Mouse (Mus musculus): ENCODE measurements around the gene Nyap1. TPM values are rescaled to one million over a fixed set of nuclear protein-coding genes. Genes with fewer than 3 reads are reported as not detected.
A peak's percentile ranks its signal among the peaks of the same experiment; 100 is the strongest.

Nyap1 gene
- polyA plus RNA-seq (2014; fragmentation: Nextera tagmentation; extraction: Ambion mirVana) = 1.5 and 1.9 TPM in 2 replicates

- H3K4me2 ChIP-seq (ENCODE audit: low read length) = peak within 1 kb of the TSS; percentile 94
- no peaks in the 10 kb centered on the region for H3K36me3 ChIP-seq (ENCODE audit: control insufficient read depth, insufficient read depth, low read length)
- H3K27ac ChIP-seq (ENCODE audit: low read depth) = peak within 1 kb of the TSS; percentile 51; the same call in 1 of the 2 replicates
- H3K9ac ChIP-seq (ENCODE audit: low read length) = peak within 1 kb of the TSS; percentile 56
- ATAC-seq (replicated peaks; ENCODE audit: low FRiP score, low TSS enrichment, low read depth) (peak; percentile 81), DNase-seq (ENCODE audit: low spot score) (peak; percentile 94)
- H3K27me3 ChIP-seq (replicated peaks; ENCODE audit: control insufficient read depth, insufficient read depth, low read length) = no peaks in the 10 kb centered on the region
- peaks cover 9% of the 10 kb centered on the region for H3K4me1 ChIP-seq (replicated peaks; ENCODE audit: control insufficient read depth, insufficient read depth, low read length)
- peak within 1 kb of the TSS; percentile 66 for H3K4me3 ChIP-seq (ENCODE audit: low read depth, low read length)
- WGBS = under 1% methylated on average over 70 of the region's 71 CpGs
- H3K9me3 ChIP-seq (ENCODE audit: control insufficient read depth, low read length) = no peaks in the 10 kb centered on the region
Observed at GRCm38 (mm10) chr5:137741023-137741931, at the start of gene Nyap1. Gene Nyap1 (minus strand): TSS chr5:137741607.

- Histone ChIP-seq H3K4me2 (ENCODE audit: low read length) (no peak overlapping the region), H3K27me3 (replicated peaks; ENCODE audit: control insufficient read depth, insufficient read depth, low read length) (no peaks in the 10 kb centered on the region), H3K27ac (ENCODE audit: low read depth) (no peak overlapping the region), H3K4me1 (replicated peaks; ENCODE audit: control insufficient read depth, insufficient read depth, low read length) (peaks cover 19% of the 10 kb centered on the region), H3K4me3 (ENCODE audit: low read depth, low read length) (no peak overlapping the region), H3K9me3 (ENCODE audit: control insufficient read depth, low read length) (no peaks in the 10 kb centered on the region), H3K9ac (ENCODE audit: low read length) (no peak overlapping the region), H3K36me3 (ENCODE audit: control insufficient read depth, insufficient read depth, low read length) (peaks cover 7% of the 10 kb centered on the region; the same call in 1 of the 2 replicates)
- 91% methylated on average over 2 of the region's 2 CpGs for WGBS
- DNase-seq (ENCODE audit: low spot score) = no peak
- ATAC-seq (replicated peaks; ENCODE audit: low FRiP score, low TSS enrichment, low read depth) = no peak
Observed at GRCm38 (mm10) chr5:137788946-137789531, 47.6 kb upstream of the Nyap1 start.

- peaks cover 28% of the 10 kb centered on the region for H3K4me1 ChIP-seq (replicated peaks; ENCODE audit: control insufficient read depth, insufficient read depth, low read length)
- no peaks in the 10 kb centered on the region for H3K27me3 ChIP-seq (replicated peaks; ENCODE audit: control insufficient read depth, insufficient read depth, low read length)
- no peak for DNase-seq (ENCODE audit: low spot score)
- no peak for ATAC-seq (replicated peaks; ENCODE audit: low FRiP score, low TSS enrichment, low read depth)
- H3K4me3 ChIP-seq (ENCODE audit: low read depth, low read length) = peak overlapping the region; percentile 71
- H3K27ac ChIP-seq (ENCODE audit: low read depth) = no peak overlapping the region; the same call in 1 of the 2 replicates
- H3K9ac ChIP-seq (ENCODE audit: low read length) = 0 out of 2 replicates have a peak overlapping the region, but pooled peaks have one; percentile 16
- peaks cover 13% of the 10 kb centered on the region for H3K36me3 ChIP-seq (ENCODE audit: control insufficient read depth, insufficient read depth, low read length)
- peak overlapping the region; percentile 88 for H3K4me2 ChIP-seq (ENCODE audit: low read length)
- 67% methylated on average over 24 of the region's 24 CpGs for WGBS
- H3K9me3 ChIP-seq (ENCODE audit: control insufficient read depth, low read length) = no peaks in the 10 kb centered on the region
Observed at GRCm38 (mm10) chr5:137788171-137788570, 46.8 kb upstream of the Nyap1 start.

- ATAC-seq (replicated peaks; ENCODE audit: low FRiP score, low TSS enrichment, low read depth) (peak; percentile 62), DNase-seq (ENCODE audit: low spot score) (peak; percentile 94)
- Histone ChIP-seq H3K4me3 (ENCODE audit: low read depth, low read length) (peak within 1 kb of the TSS; percentile 71), H3K9me3 (ENCODE audit: control insufficient read depth, low read length) (no peaks in the 10 kb centered on the region), H3K36me3 (ENCODE audit: control insufficient read depth, insufficient read depth, low read length) (peaks cover 21% of the 10 kb centered on the region), H3K4me1 (replicated peaks; ENCODE audit: control insufficient read depth, insufficient read depth, low read length) (peaks cover 33% of the 10 kb centered on the region), H3K4me2 (ENCODE audit: low read length) (peak within 1 kb of the TSS; percentile 88), H3K27ac (ENCODE audit: low read depth) (peak within 1 kb of the TSS; percentile 91), H3K9ac (ENCODE audit: low read length) (peak within 1 kb of the TSS; percentile 92), H3K27me3 (replicated peaks; ENCODE audit: control insufficient read depth, insufficient read depth, low read length) (no peaks in the 10 kb centered on the region)
- under 1% methylated on average over 48 of the region's 48 CpGs for WGBS
Observed at GRCm38 (mm10) chr5:137787151-137787928, 45.9 kb upstream of the Nyap1 start, which contains the start of the genes Mepce and Zcwpw1. Gene Mepce (minus strand): TSS chr5:137787655. Gene Zcwpw1 (plus strand): TSS chr5:137787798.

GRCm38 (mm10) chr5:137786109-137786942 lies 44.9 kb upstream of the Nyap1 start:
- Histone ChIP-seq H3K9me3 (ENCODE audit: control insufficient read depth, low read length) (no peaks in the 10 kb centered on the region), H3K4me2 (ENCODE audit: low read length) (peak overlapping the region; percentile 88), H3K4me3 (ENCODE audit: low read depth, low read length) (peak overlapping the region; percentile 71), H3K36me3 (ENCODE audit: control insufficient read depth, insufficient read depth, low read length) (peaks cover 31% of the 10 kb centered on the region), H3K27me3 (replicated peaks; ENCODE audit: control insufficient read depth, insufficient read depth, low read length) (no peaks in the 10 kb centered on the region), H3K4me1 (replicated peaks; ENCODE audit: control insufficient read depth, insufficient read depth, low read length) (peaks cover 35% of the 10 kb centered on the region), H3K9ac (ENCODE audit: low read length) (peak overlapping the region; percentile 92), H3K27ac (ENCODE audit: low read depth) (peak overlapping the region; percentile 91)
- ATAC-seq (replicated peaks; ENCODE audit: low FRiP score, low TSS enrichment, low read depth) (peak; percentile 87), DNase-seq (ENCODE audit: low spot score) (peak; percentile 98)
- 1% methylated on average over 79 of the region's 79 CpGs for WGBS

DNA sequence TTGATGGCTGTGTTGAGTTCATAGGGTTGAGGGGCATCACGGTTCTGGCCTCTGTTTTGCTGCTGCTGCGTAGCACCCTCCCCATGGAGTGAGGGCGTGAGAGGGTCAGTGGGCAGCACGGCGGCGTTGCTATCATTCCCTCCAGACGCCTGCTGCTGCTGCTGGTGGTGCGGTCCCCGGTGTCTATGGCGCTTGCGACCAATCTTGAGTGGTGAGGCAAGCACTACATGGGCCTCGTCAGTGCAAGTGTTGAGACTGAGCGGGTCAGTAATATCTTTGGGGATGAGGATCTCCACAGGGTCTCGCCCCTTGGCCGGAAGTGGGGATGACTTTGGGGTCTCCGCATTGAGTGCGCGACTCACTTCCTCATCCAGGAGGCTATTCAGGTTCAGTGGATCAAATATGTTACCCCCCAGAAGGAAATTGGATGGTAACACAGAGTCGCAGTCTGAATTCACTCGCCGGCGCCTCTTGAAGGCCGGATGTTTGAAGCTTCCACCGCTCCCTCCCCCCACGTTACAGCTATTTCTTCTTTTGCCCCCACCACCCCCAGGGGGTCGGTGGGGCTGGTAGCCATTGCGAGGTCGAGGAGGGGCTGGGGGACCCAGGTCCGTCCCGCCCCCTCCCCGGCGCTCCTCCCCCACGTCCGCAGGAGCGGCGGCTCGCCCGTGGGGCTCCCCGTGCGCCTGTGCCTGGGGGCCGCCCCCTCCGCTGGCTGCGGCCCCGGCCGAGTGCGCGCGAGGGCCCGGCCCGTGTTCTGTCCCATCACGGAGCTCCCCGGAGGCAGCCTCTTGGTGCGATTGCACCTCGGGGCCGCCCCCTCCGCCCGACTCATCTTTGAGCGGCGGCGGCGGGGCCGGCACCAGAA lies 44.0 kb upstream of the Nyap1 start:
- H3K4me1 ChIP-seq (replicated peaks; ENCODE audit: control insufficient read depth, insufficient read depth, low read length) = peaks cover 38% of the 10 kb centered on the region
- peak overlapping the region; percentile 71 for H3K4me3 ChIP-seq (ENCODE audit: low read depth, low read length)
- peak overlapping the region; percentile 88 for H3K4me2 ChIP-seq (ENCODE audit: low read length)
- peak overlapping the region; percentile 91 for H3K27ac ChIP-seq (ENCODE audit: low read depth)
- 3% methylated on average over 46 of the region's 62 CpGs for WGBS
- H3K9ac ChIP-seq (ENCODE audit: low read length) = peak overlapping the region; percentile 92
- DNase-seq (ENCODE audit: low spot score) = peak; percentile 64
- H3K9me3 ChIP-seq (ENCODE audit: control insufficient read depth, low read length) = no peaks in the 10 kb centered on the region
- peak; percentile 12 for ATAC-seq (replicated peaks; ENCODE audit: low FRiP score, low TSS enrichment, low read depth)
- no peaks in the 10 kb centered on the region for H3K27me3 ChIP-seq (replicated peaks; ENCODE audit: control insufficient read depth, insufficient read depth, low read length)
- H3K36me3 ChIP-seq (ENCODE audit: control insufficient read depth, insufficient read depth, low read length) = peaks cover 41% of the 10 kb centered on the region

DNA sequence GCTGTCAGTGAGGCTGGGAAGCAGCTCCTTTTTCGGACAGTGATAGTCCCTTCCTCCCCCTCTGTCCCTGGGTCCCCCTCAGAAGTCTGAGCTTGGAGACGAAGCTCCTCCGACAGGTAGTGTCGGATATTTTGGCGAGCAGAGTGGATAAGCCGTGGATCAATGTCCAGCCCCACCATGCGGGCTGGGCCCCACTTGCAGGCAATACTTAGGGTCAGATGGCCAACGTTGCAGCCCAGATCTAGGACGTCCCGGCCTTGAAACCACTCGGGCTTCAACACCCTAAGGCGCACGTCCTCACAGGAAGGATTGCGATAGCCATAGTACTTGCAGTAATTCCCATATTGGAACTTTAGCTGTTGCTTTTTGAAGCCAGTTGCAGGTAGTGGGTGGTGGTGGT lies 43.1 kb upstream of the Nyap1 start:
- H3K9ac ChIP-seq (ENCODE audit: low read length) = peak overlapping the region; percentile 92
- no peak overlapping the region for H3K27ac ChIP-seq (ENCODE audit: low read depth)
- peak overlapping the region; percentile 71 for H3K4me3 ChIP-seq (ENCODE audit: low read depth, low read length)
- H3K27me3 ChIP-seq (replicated peaks; ENCODE audit: control insufficient read depth, insufficient read depth, low read length) = no peaks in the 10 kb centered on the region
- H3K36me3 ChIP-seq (ENCODE audit: control insufficient read depth, insufficient read depth, low read length) = peaks cover 45% of the 10 kb centered on the region
- H3K4me1 ChIP-seq (replicated peaks; ENCODE audit: control insufficient read depth, insufficient read depth, low read length) = peaks cover 46% of the 10 kb centered on the region
- DNase-seq (ENCODE audit: low spot score) (no peak), ATAC-seq (replicated peaks; ENCODE audit: low FRiP score, low TSS enrichment, low read depth) (no peak)
- H3K9me3 ChIP-seq (ENCODE audit: control insufficient read depth, low read length) = no peaks in the 10 kb centered on the region
- 78% methylated on average over 14 of the region's 14 CpGs for WGBS
- H3K4me2 ChIP-seq (ENCODE audit: low read length) = peak overlapping the region; percentile 88

Data from intestine, embryonic 14.5 days (tissue).